Mouse (Mus musculus) G1E (cell line): Measurements from ENCODE around the gene Shpk.

ENCODE experiments used
- CTCF ChIP-seq: IDR thresholded peaks from 2 replicates; pipeline ENCODE4 v1.5.1; 2012; ENCODE audit warnings: low read depth, low read length, inconsistent platforms, mixed read lengths
- GATA1 ChIP-seq: IDR thresholded peaks from 2 replicates; pipeline ENCODE4 v1.6.1; 2012; ENCODE audit warnings: borderline replicate concordance, low read length, inconsistent platforms, mixed read lengths
- TAL1 ChIP-seq: conservative IDR thresholded peaks from 2 replicates; pipeline ENCODE4 v1.6.1; 2012; ENCODE audit warnings: low read depth, low read length, inconsistent platforms, mixed read lengths

GRCm38 (mm10) chr11:73261385-73261784, 62.1 kb downstream of the Shpk start:
- TF ChIP-seq CTCF (no peak), TAL1 (no peak), GATA1 (no peak)
